ENCODE assay signal across 8 mouse cellular contexts in genomic region chr3:107458528-107459195, GRCm38 (mm10). TPM values are rescaled to one million over a fixed set of nuclear protein-coding genes. Genes with fewer than 3 reads are reported as not detected.
DNase-seq lines count a peak whose midpoint lies in the region; ATAC-seq and TF ChIP-seq lines count a peak whose summit lies in the region.

No protein-coding gene starts in this region.

- no peak for DNase-seq in heart, adult 8-10 months (ENCODE audit: low spot score)
- peak; percentile 62 for DNase-seq in ES-CJ7 (ENCODE audit: low read depth, low spot score)
- peak; percentile 36 for DNase-seq in embryo, embryonic 10 days (ENCODE audit: low spot score)
- DNase-seq in heart, postnatal 14 days = peak; percentile 12 to 19
- no peak for DNase-seq in limb, embryonic 14.5 days (ENCODE audit: low spot score)
- peak; percentile 65 for DNase-seq in right cerebral cortex, postnatal 14 days
- DNase-seq in urinary bladder, adult 2 months (ENCODE audit: low spot score) = no peak

- WGBS in heart, embryonic 11.5 days (ENCODE audit: insufficient replicate concordance) = under 1% methylated on average over 49 of the region's 51 CpGs
- WGBS in limb, embryonic 14.5 days = under 1% methylated on average over 47 of the region's 51 CpGs

- no peak overlapping the region for H3K9ac ChIP-seq in heart, embryonic 11.5 days (ENCODE audit: low read depth, low read length)
- peak overlapping the region; percentile 44 for H3K9ac ChIP-seq in limb, embryonic 14.5 days (ENCODE audit: low read depth, low read length, severe bottlenecking)

- no peak overlapping the region for H3K27ac ChIP-seq in heart, embryonic 11.5 days (ENCODE audit: low read depth, low read length)
- no peak overlapping the region for H3K27ac ChIP-seq in limb, embryonic 14.5 days (replicated peaks; ENCODE audit: low read depth, low read length)

- H3K4me3 ChIP-seq in heart, embryonic 11.5 days (ENCODE audit: low read depth, low read length) = peak overlapping the region; percentile 57
- H3K4me3 ChIP-seq in limb, embryonic 14.5 days (replicated peaks; ENCODE audit: low read length) = peak overlapping the region; percentile 51

- H3K36me3 ChIP-seq in heart, embryonic 11.5 days (ENCODE audit: control insufficient read depth, insufficient read depth, low read length) = no peaks in the 10 kb centered on the region
- H3K36me3 ChIP-seq in limb, embryonic 14.5 days (ENCODE audit: control insufficient read depth, insufficient read depth, low read length) = no peaks in the 10 kb centered on the region

- no peak for TF ChIP-seq POLR2A in limb, embryonic 14.5 days (IDR thresholded peaks at IDR 0.05; ENCODE audit: borderline replicate concordance, extremely low read depth, insufficient read depth, insufficient read length)

- peaks cover 85% of the 10 kb centered on the region for H3K27me3 ChIP-seq in heart, embryonic 11.5 days (ENCODE audit: control insufficient read depth, insufficient read depth, low read length)
- H3K27me3 ChIP-seq in limb, embryonic 14.5 days (ENCODE audit: control insufficient read depth, insufficient read depth, low read length) = peaks cover 65% of the 10 kb centered on the region

- intact Hi-C loops in heart, postnatal 14 days (cut with DNase I) = no loop called here

- no peak; the same call in 1 of the 2 replicates for ATAC-seq in heart, embryonic 11.5 days (replicated peaks; ENCODE audit: insufficient number of reproducible peaks, low FRiP score, low TSS enrichment)
- 0 out of 2 replicates have a peak, but pooled peaks have one; percentile 13 for ATAC-seq in limb, embryonic 14.5 days (ENCODE audit: low FRiP score, low read depth)

- H3K4me1 ChIP-seq in heart, embryonic 11.5 days (ENCODE audit: control insufficient read depth, insufficient read depth, low read length) = peaks cover 10% of the 10 kb centered on the region; the same call in 1 of the 2 replicates
- H3K4me1 ChIP-seq in limb, embryonic 14.5 days (ENCODE audit: control insufficient read depth, insufficient read depth, low read length) = peaks cover 19% of the 10 kb centered on the region

- no peaks in the 10 kb centered on the region for H3K9me3 ChIP-seq in heart, embryonic 11.5 days (replicated peaks; ENCODE audit: control insufficient read depth, low read length)
- no peaks in the 10 kb centered on the region for H3K9me3 ChIP-seq in limb, embryonic 14.5 days (ENCODE audit: control insufficient read depth, low read length)

- H3K4me2 ChIP-seq in heart, embryonic 11.5 days = peak overlapping the region; percentile 94
- H3K4me2 ChIP-seq in limb, embryonic 14.5 days (replicated peaks; ENCODE audit: low read depth, low read length, severe bottlenecking) = peak overlapping the region; percentile 97

RNA-seq across cellular contexts. Expression of gene Kcnc4, which starts 0.7 kb away (rescaled TPM):
- polyA plus RNA-seq in heart, embryonic 11.5 days (2014; fragmentation: Nextera tagmentation; extraction: Ambion mirVana) = 0.17 and 0.18 TPM in 2 replicates
- total RNA-seq in heart, adult 8-10 months (2022) = under 1 TPM; 0.12 to 0.40 (median 0.31) TPM
- under 1 TPM; 0.37 to 0.43 TPM for total RNA-seq in heart, postnatal 14 days (2021)
- 1.4 and 1.8 TPM in 2 replicates for polyA plus RNA-seq in limb, embryonic 14.5 days (2012; rRNA removed)
- polyA plus RNA-seq in limb, embryonic 14.5 days (2014; fragmentation: Nextera tagmentation; extraction: Ambion mirVana) = 0.29 and 0.36 TPM in 2 replicates
- 9.1 and 10.5 TPM in 2 replicates for polyA plus RNA-seq in urinary bladder, adult 2 months (2012; rRNA removed)

RNA-seq across cellular contexts. Expression of gene Slc6a17, which starts 59.2 kb away (rescaled TPM):
- polyA plus RNA-seq in heart, embryonic 11.5 days (2014; fragmentation: Nextera tagmentation; extraction: Ambion mirVana) = 3.3 and 4.0 TPM in 2 replicates
- 1 to 10 TPM; 2.4 to 7.4 (median 4.8) TPM for total RNA-seq in heart, adult 8-10 months (2022)
- 1 to 10 TPM; 1.3 to 1.5 TPM for total RNA-seq in heart, postnatal 14 days (2021)
- 18.2 and 22.8 TPM in 2 replicates for polyA plus RNA-seq in limb, embryonic 14.5 days (2012; rRNA removed)
- polyA plus RNA-seq in limb, embryonic 14.5 days (2014; fragmentation: Nextera tagmentation; extraction: Ambion mirVana) = 6.4 and 9.5 TPM in 2 replicates
- 15.9 and 21.1 TPM in 2 replicates for polyA plus RNA-seq in urinary bladder, adult 2 months (2012; rRNA removed)

Comparison
In these comparisons a context has a peak if more than half of its experiments do, and no peak if none do; other contexts are left out.
1. DNase-seq: peak in ES-CJ7 (single experiment), embryo, embryonic 10 days (single experiment), heart, postnatal 14 days (2 of 2) and right cerebral cortex, postnatal 14 days (single experiment); none in heart, adult 8-10 months (single experiment), limb, embryonic 14.5 days (single experiment) and urinary bladder, adult 2 months (single experiment).